Mouse (Mus musculus): ENCODE results near the gene Ces5a. TPM values are rescaled to one million over a fixed set of nuclear protein-coding genes. Genes with fewer than 3 reads are reported as not detected.

Ces5a gene
- polyA plus RNA-seq (2012; rRNA removed): 1.1 TPM in 2 replicates

GRCm38 (mm10) chr8:93535730-93536129 is at the start of gene Ces5a:
Gene Ces5a, minus strand, starts transcription at chr8:93535830.
- Histone ChIP-seq H3K27ac (ENCODE audit: control insufficient read depth, insufficient read depth, low read length) (no peak within 1 kb of the TSS), H3K36me3 (ENCODE audit: control insufficient read depth, insufficient read depth, low read length) (no peaks in the 10 kb centered on the region), H3K4me3 (ENCODE audit: control insufficient read depth, insufficient read depth, low read length) (no peak within 1 kb of the TSS), H3K4me1 (replicated peaks; ENCODE audit: control insufficient read depth, insufficient read depth, low read length) (no peaks in the 10 kb centered on the region), H3K27me3 (ENCODE audit: control insufficient read depth, insufficient read depth, low read length) (no peaks in the 10 kb centered on the region)
- TF ChIP-seq CTCF (IDR thresholded peaks at IDR 0.05; ENCODE audit: borderline replicate concordance, control insufficient read depth, extremely low read depth, insufficient read depth, low read length, poor library complexity) (no peak), POLR2A (IDR thresholded peaks at IDR 0.05; ENCODE audit: control insufficient read depth, extremely low read depth, insufficient read depth, low read length, poor library complexity) (no peak)
- no peak for DNase-seq
- WGBS: 90% methylated on average over 5 of the region's 5 CpGs

- WGBS: 90% methylated on average over 9 of the region's 9 CpGs
These were observed 37.2 kb upstream of the Ces5a start for GRCm38 (mm10) chr8:93572841-93573240.

GRCm38 (mm10) chr8:93572095-93572501 is 36.5 kb upstream of the Ces5a start:
- Histone ChIP-seq H3K36me3 (ENCODE audit: control insufficient read depth, insufficient read depth, low read length) (no peaks in the 10 kb centered on the region), H3K27ac (ENCODE audit: control insufficient read depth, insufficient read depth, low read length) (no peak overlapping the region), H3K4me3 (ENCODE audit: control insufficient read depth, insufficient read depth, low read length) (no peak overlapping the region), H3K4me1 (replicated peaks; ENCODE audit: control insufficient read depth, insufficient read depth, low read length) (no peaks in the 10 kb centered on the region), H3K27me3 (ENCODE audit: control insufficient read depth, insufficient read depth, low read length) (no peaks in the 10 kb centered on the region)
- TF ChIP-seq CTCF (IDR thresholded peaks at IDR 0.05; ENCODE audit: borderline replicate concordance, control insufficient read depth, extremely low read depth, insufficient read depth, low read length, poor library complexity) (no peak), POLR2A (IDR thresholded peaks at IDR 0.05; ENCODE audit: control insufficient read depth, extremely low read depth, insufficient read depth, low read length, poor library complexity) (no peak)
- 66% methylated on average over 2 of the region's 2 CpGs for WGBS
- no peak for DNase-seq

More at GRCm38 (mm10) chr8:93572841-93573240, 37.2 kb upstream of the Ces5a start:
- H3K36me3 ChIP-seq (ENCODE audit: control insufficient read depth, insufficient read depth, low read length): no peaks in the 10 kb centered on the region
- H3K27ac ChIP-seq (ENCODE audit: control insufficient read depth, insufficient read depth, low read length): no peak overlapping the region
- no peak for DNase-seq
- H3K4me3 ChIP-seq (ENCODE audit: control insufficient read depth, insufficient read depth, low read length): no peak overlapping the region
- H3K27me3 ChIP-seq (ENCODE audit: control insufficient read depth, insufficient read depth, low read length): no peaks in the 10 kb centered on the region
- H3K4me1 ChIP-seq (replicated peaks; ENCODE audit: control insufficient read depth, insufficient read depth, low read length): no peaks in the 10 kb centered on the region
- TF ChIP-seq POLR2A (IDR thresholded peaks at IDR 0.05; ENCODE audit: control insufficient read depth, extremely low read depth, insufficient read depth, low read length, poor library complexity): no peak

GRCm38 (mm10) chr8:93571369-93571985 is 35.8 kb upstream of the Ces5a start:
- 82% methylated on average over 9 of the region's 9 CpGs for WGBS
- Histone ChIP-seq H3K4me3 (ENCODE audit: control insufficient read depth, insufficient read depth, low read length) (no peak overlapping the region), H3K27me3 (ENCODE audit: control insufficient read depth, insufficient read depth, low read length) (no peaks in the 10 kb centered on the region), H3K36me3 (ENCODE audit: control insufficient read depth, insufficient read depth, low read length) (no peaks in the 10 kb centered on the region), H3K27ac (ENCODE audit: control insufficient read depth, insufficient read depth, low read length) (no peak overlapping the region), H3K4me1 (replicated peaks; ENCODE audit: control insufficient read depth, insufficient read depth, low read length) (no peaks in the 10 kb centered on the region)
- no peak for DNase-seq
- TF ChIP-seq CTCF (IDR thresholded peaks at IDR 0.05; ENCODE audit: borderline replicate concordance, control insufficient read depth, extremely low read depth, insufficient read depth, low read length, poor library complexity) (no peak), POLR2A (IDR thresholded peaks at IDR 0.05; ENCODE audit: control insufficient read depth, extremely low read depth, insufficient read depth, low read length, poor library complexity) (no peak)

GRCm38 (mm10) chr8:93570186-93570530 is 34.5 kb upstream of the Ces5a start:
- WGBS: 13% methylated on average over 2 of the region's 2 CpGs

GRCm38 (mm10) chr8:93569311-93570185 is 33.9 kb upstream of the Ces5a start:
- TF ChIP-seq CTCF (IDR thresholded peaks at IDR 0.05; ENCODE audit: borderline replicate concordance, control insufficient read depth, extremely low read depth, insufficient read depth, low read length, poor library complexity) (no peak), POLR2A (IDR thresholded peaks at IDR 0.05; ENCODE audit: control insufficient read depth, extremely low read depth, insufficient read depth, low read length, poor library complexity) (no peak)
- Histone ChIP-seq H3K4me3 (ENCODE audit: control insufficient read depth, insufficient read depth, low read length) (no peak overlapping the region), H3K36me3 (ENCODE audit: control insufficient read depth, insufficient read depth, low read length) (no peaks in the 10 kb centered on the region), H3K27ac (ENCODE audit: control insufficient read depth, insufficient read depth, low read length) (no peak overlapping the region), H3K4me1 (replicated peaks; ENCODE audit: control insufficient read depth, insufficient read depth, low read length) (no peaks in the 10 kb centered on the region), H3K27me3 (ENCODE audit: control insufficient read depth, insufficient read depth, low read length) (no peaks in the 10 kb centered on the region)
- no peak for DNase-seq
- WGBS: 53% methylated on average over 13 of the region's 13 CpGs

More at GRCm38 (mm10) chr8:93570186-93570530, 34.5 kb upstream of the Ces5a start:
- no peaks in the 10 kb centered on the region for H3K4me1 ChIP-seq (replicated peaks; ENCODE audit: control insufficient read depth, insufficient read depth, low read length)
- no peak for TF ChIP-seq POLR2A (IDR thresholded peaks at IDR 0.05; ENCODE audit: control insufficient read depth, extremely low read depth, insufficient read depth, low read length, poor library complexity)
- no peak for TF ChIP-seq CTCF (IDR thresholded peaks at IDR 0.05; ENCODE audit: borderline replicate concordance, control insufficient read depth, extremely low read depth, insufficient read depth, low read length, poor library complexity)
- DNase-seq: no peak
- no peaks in the 10 kb centered on the region for H3K36me3 ChIP-seq (ENCODE audit: control insufficient read depth, insufficient read depth, low read length)
- no peak overlapping the region for H3K4me3 ChIP-seq (ENCODE audit: control insufficient read depth, insufficient read depth, low read length)
- no peaks in the 10 kb centered on the region for H3K27me3 ChIP-seq (ENCODE audit: control insufficient read depth, insufficient read depth, low read length)
- no peak overlapping the region for H3K27ac ChIP-seq (ENCODE audit: control insufficient read depth, insufficient read depth, low read length)
